Mouse (Mus musculus): Measurements from ENCODE around the gene Pax7. TPM values are rescaled to one million over a fixed set of nuclear protein-coding genes. Genes with fewer than 3 reads are reported as not detected.

Pax7 gene
- total and polyA plus RNA-seq, 3 experiments, result not detected

- no peak overlapping the region for H3K9ac ChIP-seq (ENCODE audit: insufficient read depth, low read depth)
- H3K9me3 ChIP-seq (replicated peaks; ENCODE audit: low read length), result peaks cover 2% of the 10 kb centered on the region
- dilution Hi-C loops (cut with MboI; ENCODE audit: extremely low pct_ligation_motif_present, extremely low pct_unique_long_range_greater_than_20kb, low sequenced_read_pairs), result no loop called here
- peak; percentile 14 for DNase-seq (ENCODE audit: extremely low read depth)
- TF ChIP-seq SMC3 (IDR thresholded peaks at IDR 0.05; ENCODE audit: low read depth, low read length) (peak; percentile 31; the same call in 1 of the 2 replicates), GABPA (IDR thresholded peaks at IDR 0.05; ENCODE audit: insufficient replicate concordance, low read depth, low read length) (no peak), RAD21 (IDR thresholded peaks at IDR 0.05; ENCODE audit: low read depth, low read length) (peak; percentile 20), MAZ (IDR thresholded peaks at IDR 0.05; ENCODE audit: low read depth, low read length) (no peak), JUND (conservative IDR thresholded peaks at IDR 0.05; ENCODE audit: low read depth, low read length) (no peak), CTCF (conservative IDR thresholded peaks at IDR 0.05 in 1 of 2, IDR thresholded peaks at IDR 0.05 in 1 of 2; ENCODE audit: low read depth in 2 of 2, low read length in 2 of 2) (peak in 1 of 2 experiments; percentile 46; a peak in 2 of 4 replicates)
- H3K4me3 ChIP-seq (replicated peaks in 1 of 3; ENCODE audit: low read depth in 2 of 3, low read length in 2 of 3, poor library complexity in 1 of 3), result no peak overlapping the region
- H3K27ac ChIP-seq (ENCODE audit: insufficient read depth, low read depth), result no peak overlapping the region
- no peaks in the 10 kb centered on the region for H3K79me2 ChIP-seq (replicated peaks; ENCODE audit: control insufficient read depth, extremely low read depth, insufficient read depth, poor library complexity, severe bottlenecking)
- no peaks in the 10 kb centered on the region for H3K4me1 ChIP-seq (ENCODE audit: control insufficient read depth in 1 of 2, insufficient read depth in 2 of 2)
- peaks cover 34% of the 10 kb centered on the region for H3K27me3 ChIP-seq (replicated peaks)
- H3K4me2 ChIP-seq (ENCODE audit: insufficient read depth, low read depth, poor library complexity, severe bottlenecking), result no peak overlapping the region
- H3K36me3 ChIP-seq (replicated peaks in 1 of 2; ENCODE audit: control insufficient read depth in 1 of 2, insufficient read depth in 1 of 2, low read length in 1 of 2), result no peaks in the 10 kb centered on the region
- in situ Hi-C loops (cut with MboI; ENCODE audit: low pct_ligation_motif_present, low pct_unique_long_range_greater_than_20kb, low sequenced_read_pairs), result no loop called here
Measured at GRCm38 (mm10) chr4:139703468-139703867, 129.9 kb downstream of the Pax7 start.

DNA sequence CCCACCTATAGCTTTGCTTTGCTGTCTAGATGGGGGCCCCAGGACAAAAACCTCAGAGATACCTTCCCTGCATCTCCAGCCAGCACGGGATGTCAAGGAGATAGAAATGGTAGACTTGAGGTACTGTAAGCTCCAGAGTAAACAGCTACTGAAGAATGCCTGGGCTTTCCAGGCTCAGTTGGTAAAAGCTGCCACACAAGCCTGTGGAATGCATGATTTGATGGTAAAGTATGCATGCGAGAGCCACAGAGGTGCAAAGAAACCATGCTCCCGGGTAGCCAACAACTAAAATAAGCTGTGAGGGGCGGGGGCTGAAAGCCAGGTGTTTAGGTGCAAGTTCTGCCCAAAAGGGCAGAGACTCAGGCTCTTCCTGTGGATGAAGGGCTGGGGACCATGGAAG lies 130.4 kb downstream of the Pax7 start:
- in situ Hi-C loops (cut with MboI; ENCODE audit: low pct_ligation_motif_present, low pct_unique_long_range_greater_than_20kb, low sequenced_read_pairs), result no loop called here
- no peaks in the 10 kb centered on the region for H3K4me1 ChIP-seq (ENCODE audit: control insufficient read depth in 1 of 2, insufficient read depth in 2 of 2)
- no peak overlapping the region for H3K9ac ChIP-seq (ENCODE audit: insufficient read depth, low read depth)
- dilution Hi-C loops (cut with MboI; ENCODE audit: extremely low pct_ligation_motif_present, extremely low pct_unique_long_range_greater_than_20kb, low sequenced_read_pairs), result no loop called here
- no peaks in the 10 kb centered on the region for H3K79me2 ChIP-seq (replicated peaks; ENCODE audit: control insufficient read depth, extremely low read depth, insufficient read depth, poor library complexity, severe bottlenecking)
- DNase-seq (ENCODE audit: extremely low read depth), result no peak
- H3K4me3 ChIP-seq (replicated peaks in 1 of 3; ENCODE audit: low read depth in 2 of 3, low read length in 2 of 3, poor library complexity in 1 of 3), result no peak overlapping the region
- H3K36me3 ChIP-seq (replicated peaks in 1 of 2; ENCODE audit: control insufficient read depth in 1 of 2, insufficient read depth in 1 of 2, low read length in 1 of 2), result no peaks in the 10 kb centered on the region
- no peak overlapping the region for H3K4me2 ChIP-seq (ENCODE audit: insufficient read depth, low read depth, poor library complexity, severe bottlenecking)
- peaks cover 35% of the 10 kb centered on the region for H3K27me3 ChIP-seq (replicated peaks)
- no peak overlapping the region for H3K27ac ChIP-seq (ENCODE audit: insufficient read depth, low read depth)
- no peak for TF ChIP-seq KAT2A (IDR thresholded peaks at IDR 0.05; ENCODE audit: insufficient replicate concordance, low read length)
- no peak for TF ChIP-seq SMC3 (IDR thresholded peaks at IDR 0.05; ENCODE audit: low read depth, low read length)
- TF ChIP-seq POLR2A (IDR thresholded peaks at IDR 0.05; ENCODE audit: low read depth, low read length), result no peak
- TF ChIP-seq USF1 (IDR thresholded peaks at IDR 0.05; ENCODE audit: low read depth, low read length), result no peak
- TF ChIP-seq CHD2 (IDR thresholded peaks at IDR 0.05; ENCODE audit: low read length), result no peak
- no peak for TF ChIP-seq POLR2AphosphoS2 (IDR thresholded peaks at IDR 0.05; ENCODE audit: low read depth, low read length)
- no peak for TF ChIP-seq BHLHE40 (IDR thresholded peaks at IDR 0.05; ENCODE audit: low read depth, low read length)
- TF ChIP-seq ZKSCAN1 (IDR thresholded peaks at IDR 0.05; ENCODE audit: borderline replicate concordance, low read depth, low read length), result no peak
- no peak for TF ChIP-seq NRF1 (IDR thresholded peaks at IDR 0.05; ENCODE audit: low read depth, low read length)
- TF ChIP-seq TCF12 (IDR thresholded peaks at IDR 0.05; ENCODE audit: low read depth, low read length), result no peak
- TF ChIP-seq SIN3A (IDR thresholded peaks at IDR 0.05; ENCODE audit: low read length), result no peak
- no peak for TF ChIP-seq ETS1 (conservative IDR thresholded peaks at IDR 0.05; ENCODE audit: low read depth, low read length)
- no peak for TF ChIP-seq ZNF384 (IDR thresholded peaks at IDR 0.05; ENCODE audit: low read depth, low read length)
- TF ChIP-seq E2F4 (IDR thresholded peaks at IDR 0.05; ENCODE audit: insufficient replicate concordance, low read depth, low read length), result no peak
- no peak for TF ChIP-seq JUND (conservative IDR thresholded peaks at IDR 0.05; ENCODE audit: low read depth, low read length)
- no peak for TF ChIP-seq MAZ (IDR thresholded peaks at IDR 0.05; ENCODE audit: low read depth, low read length)
- peaks cover 2% of the 10 kb centered on the region for H3K9me3 ChIP-seq (replicated peaks; ENCODE audit: low read length)

Measured in CH12.LX (cell line).